Mouse (Mus musculus) heart, postnatal 0 days (tissue): ENCODE data around the gene Klf2.

Source experiments
- CTCF ChIP-seq: IDR thresholded peaks from 2 replicates; pipeline ENCODE4 v1.5.1; 2016; ENCODE audit warnings: antibody characterized with exemption, control low read depth, low read depth
- EP300 ChIP-seq: IDR thresholded peaks from 2 replicates; pipeline ENCODE4 v1.6.1; 2016; ENCODE audit warnings: antibody characterized with exemption, low read depth

DNA sequence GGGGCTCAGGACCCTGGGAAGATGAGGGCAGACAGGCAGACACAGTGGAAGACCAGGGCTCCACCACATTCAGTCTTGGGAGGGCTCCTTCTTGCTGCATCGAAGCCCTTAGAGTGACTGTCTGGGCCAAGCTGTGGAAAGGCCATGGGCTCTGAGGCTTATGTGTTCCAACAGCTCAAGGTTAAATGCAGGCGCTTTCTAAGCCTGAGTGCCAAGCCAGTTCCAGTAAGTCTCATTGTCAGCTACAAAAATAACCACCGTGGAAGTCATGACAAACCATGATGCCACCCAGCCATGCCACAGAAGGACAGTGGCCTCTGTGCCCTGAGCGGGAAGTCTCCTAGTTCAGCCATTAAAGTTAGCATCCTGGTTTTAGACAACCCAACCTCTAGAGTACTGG is 12.8 kb downstream of the Klf2 start:
- TF ChIP-seq CTCF: no peak
- TF ChIP-seq EP300: no peak
